Mouse (Mus musculus) limb, embryonic 15.5 days (tissue): ENCODE results near the gene Cpt1c. TPM values are rescaled to one million over a fixed set of nuclear protein-coding genes. Genes with fewer than 3 reads are reported as not detected.

Experiments used
- ATAC-seq: fragments of 200-750 bp; cut with Nextera tagmentation; 2 replicates; pipeline ENCODE4 v1.8.0; 2017; ENCODE audit warnings: low read depth, moderate TSS enrichment; ENCODE audit not compliant: insufficient number of reproducible peaks, low FRiP score, low TSS enrichment
- H3K27ac ChIP-seq: fragments of 300-500 bp; sonication (generic); 2 replicates; pipeline ENCODE4 v1.5.1; 2015; ENCODE audit warnings: moderate library complexity, mild to moderate bottlenecking, inconsistent platforms
- H3K27me3 ChIP-seq: fragments of 300-500 bp; sonication (generic); 2 replicates; pipeline ENCODE4 v1.6.1; 2015; ENCODE audit warnings: inconsistent platforms
- H3K36me3 ChIP-seq: fragments of 300-500 bp; sonication (generic); 2 replicates; pipeline ENCODE4 v1.6.1; 2015; ENCODE audit warnings: inconsistent platforms
- H3K4me1 ChIP-seq: fragments of 300-500 bp; sonication (generic); 2 replicates; pipeline ENCODE4 v1.6.1; 2015; ENCODE audit warnings: inconsistent platforms
- H3K4me2 ChIP-seq: fragments of 300-500 bp; sonication (generic); 2 replicates; pipeline ENCODE4 v1.6.1; 2015; ENCODE audit warnings: mild to moderate bottlenecking, inconsistent platforms
- H3K4me3 ChIP-seq: fragments of 300-500 bp; sonication (generic); 2 replicates; pipeline ENCODE4 v1.5.1; 2015; ENCODE audit warnings: mild to moderate bottlenecking, inconsistent platforms
- H3K9ac ChIP-seq: fragments of 300-500 bp; sonication (generic); 2 replicates; pipeline ENCODE4 v1.6.1; 2015; ENCODE audit warnings: inconsistent platforms
- H3K9me3 ChIP-seq: fragments of 300-500 bp; sonication (generic); 2 replicates; pipeline ENCODE4 v1.6.1; 2016; ENCODE audit warnings: inconsistent platforms
- WGBS: fragments of 180-500 bp; shearing (Covaris S2); methylation state at CpG from one replicate; pipeline ENCODE4 v1.1.7; 2015; 5-methylcytosine and 5-hydroxymethylcytosine counted together
- polyA plus RNA-seq: library from polyadenylated mRNA; unstranded; fragments of >200 nt; fragmentation: Nextera tagmentation; extraction: Ambion mirVana; gene quantifications from 2 replicates; pipeline ENCODE4 v1.2.1, GENCODE M21; 2015

Cpt1c gene
- polyA plus RNA-seq, 1 experiment from 2014 or later, result 28.3 TPM

DNA sequence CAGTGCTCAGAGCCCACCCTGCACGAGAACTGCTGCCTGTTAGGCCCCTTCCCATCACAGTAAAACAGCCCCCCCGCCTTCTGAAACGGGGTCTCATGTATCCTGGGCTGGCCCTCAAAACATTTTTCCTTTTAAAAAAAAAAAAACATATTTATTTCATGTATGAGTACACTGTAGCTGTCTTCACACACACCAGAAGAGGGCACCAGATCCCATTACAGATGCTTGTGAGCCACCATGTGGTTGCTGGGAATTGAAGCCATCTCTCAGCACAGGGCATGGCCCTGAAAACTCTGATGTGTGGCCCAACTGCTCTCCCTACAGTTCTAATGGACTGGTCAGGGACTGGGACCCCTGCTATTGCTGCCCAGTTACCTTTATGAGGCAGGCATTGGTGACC lies 3.6 kb upstream of the Cpt1c start:
- 87% methylated on average over 3 of the region's 3 CpGs for WGBS
- H3K4me2 ChIP-seq, result no peak overlapping the region
- H3K36me3 ChIP-seq, result peaks cover 76% of the 10 kb centered on the region

GRCm38 (mm10) chr7:44975117-44975419 lies 417 bp upstream of the Cpt1c start:
- H3K9me3 ChIP-seq, result no peaks in the 10 kb centered on the region
- peak overlapping the region; percentile 78 for H3K4me2 ChIP-seq
- WGBS, result 22% methylated on average over 6 of the region's 6 CpGs
- no peak for ATAC-seq
- H3K27me3 ChIP-seq, result no peaks in the 10 kb centered on the region
- peaks cover 48% of the 10 kb centered on the region for H3K36me3 ChIP-seq
- H3K4me3 ChIP-seq, result peak overlapping the region; percentile 56; the same call in 1 of the 2 replicates
- H3K27ac ChIP-seq, result peak overlapping the region; percentile 90
- H3K9ac ChIP-seq, result no peak overlapping the region
- H3K4me1 ChIP-seq, result peaks cover 34% of the 10 kb centered on the region

More for the DNA sequence above, 3.6 kb upstream of the Cpt1c start:
- Histone ChIP-seq H3K27ac (no peak overlapping the region), H3K9ac (no peak overlapping the region), H3K4me3 (no peak overlapping the region), H3K27me3 (no peaks in the 10 kb centered on the region), H3K4me1 (peaks cover 13% of the 10 kb centered on the region), H3K9me3 (no peaks in the 10 kb centered on the region)
- ATAC-seq, result no peak

- 36% methylated on average over 14 of the region's 14 CpGs for WGBS
- H3K27me3 ChIP-seq, result no peaks in the 10 kb centered on the region
- peak overlapping the region; percentile 35; the same call in 1 of the 2 replicates for H3K9ac ChIP-seq
- peaks cover 38% of the 10 kb centered on the region for H3K4me1 ChIP-seq
- H3K9me3 ChIP-seq, result no peaks in the 10 kb centered on the region
- H3K4me2 ChIP-seq, result peak overlapping the region; percentile 78
- H3K4me3 ChIP-seq, result peak overlapping the region; percentile 56
- ATAC-seq, result no peak
- H3K36me3 ChIP-seq, result peaks cover 33% of the 10 kb centered on the region
- peak overlapping the region; percentile 90 for H3K27ac ChIP-seq
Observed at GRCm38 (mm10) chr7:44973415-44974130, 1.1 kb downstream of the Cpt1c start.

DNA sequence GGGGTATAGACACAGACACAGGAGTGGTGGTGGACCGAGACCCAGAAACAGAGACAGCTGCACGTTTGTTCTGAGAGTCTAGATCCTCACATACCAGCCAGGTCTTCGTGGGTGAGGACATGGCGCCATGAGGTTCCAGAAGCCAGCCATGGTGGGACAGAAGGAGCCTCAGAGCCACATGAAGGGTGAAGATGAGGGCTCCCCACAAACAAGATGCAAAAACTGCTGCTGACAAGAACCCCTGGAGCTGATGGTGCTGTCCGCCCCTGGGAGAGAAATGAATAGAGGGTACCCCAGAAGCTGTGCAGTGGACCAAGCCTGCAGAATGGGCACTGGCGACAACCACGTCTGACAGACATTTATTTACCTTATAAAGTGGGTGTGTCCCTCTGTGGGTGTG lies 3.5 kb downstream of the Cpt1c start:
- H3K27me3 ChIP-seq, result no peaks in the 10 kb centered on the region
- peak overlapping the region; percentile 61 for H3K4me3 ChIP-seq
- 64% methylated on average over 7 of the region's 7 CpGs for whole genome bisulfite sequencing
- peaks cover 38% of the 10 kb centered on the region for H3K4me1 ChIP-seq
- H3K9me3 ChIP-seq, result no peaks in the 10 kb centered on the region
- H3K4me2 ChIP-seq, result peak overlapping the region; percentile 79
- 0 out of 2 replicates have a peak overlapping the region, but pooled peaks have one; percentile 27 for H3K27ac ChIP-seq
- H3K36me3 ChIP-seq, result peaks cover 22% of the 10 kb centered on the region
- no peak overlapping the region for H3K9ac ChIP-seq
- no peak for ATAC-seq

GRCm38 (mm10) chr7:44970231-44970691 lies 4.4 kb downstream of the Cpt1c start:
- peak overlapping the region; percentile 93 for H3K27ac ChIP-seq

DNA sequence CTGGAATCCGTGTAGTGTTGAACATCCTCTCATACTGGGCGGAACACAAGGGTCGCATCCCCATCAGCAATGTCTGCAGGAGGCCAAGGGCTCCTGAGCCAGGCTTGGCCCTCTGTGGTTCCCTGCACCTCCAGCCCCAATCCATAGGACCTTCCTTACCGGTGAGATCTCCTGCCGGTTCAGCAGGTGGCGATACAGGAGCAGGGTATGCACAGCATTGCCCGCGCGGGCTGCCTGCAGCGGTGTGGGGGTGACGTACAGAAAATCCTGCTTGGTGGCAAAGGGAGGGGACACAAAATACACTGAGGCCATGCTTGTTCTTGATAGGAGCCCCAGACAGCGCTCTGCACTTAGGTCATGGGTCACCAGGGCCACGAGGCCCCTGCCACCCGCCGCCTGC lies 8.0 kb downstream of the Cpt1c start:
- H3K4me3 ChIP-seq, result no peak overlapping the region
- no peaks in the 10 kb centered on the region for H3K9me3 ChIP-seq
- H3K4me2 ChIP-seq, result no peak overlapping the region
- H3K9ac ChIP-seq, result no peak overlapping the region
- H3K27me3 ChIP-seq, result no peaks in the 10 kb centered on the region
- H3K27ac ChIP-seq, result no peak overlapping the region
- WGBS, result 74% methylated on average over 15 of the region's 15 CpGs
- H3K4me1 ChIP-seq, result peaks cover 17% of the 10 kb centered on the region
- ATAC-seq, result no peak
- H3K36me3 ChIP-seq, result peaks cover 48% of the 10 kb centered on the region

More at GRCm38 (mm10) chr7:44970231-44970691, 4.4 kb downstream of the Cpt1c start:
- under 1% methylated on average over 36 of the region's 36 CpGs for WGBS
- Histone ChIP-seq H3K4me1 (peaks cover 38% of the 10 kb centered on the region), H3K9me3 (no peaks in the 10 kb centered on the region), H3K36me3 (peaks cover 22% of the 10 kb centered on the region), H3K4me3 (peak overlapping the region; percentile 61), H3K4me2 (peak overlapping the region; percentile 79), H3K27me3 (no peaks in the 10 kb centered on the region), H3K9ac (peak overlapping the region; percentile 44)
- peak; percentile 96 for ATAC-seq

- H3K27me3 ChIP-seq, result no peaks in the 10 kb centered on the region
- H3K4me3 ChIP-seq, result no peak overlapping the region
- H3K4me1 ChIP-seq, result peaks cover 11% of the 10 kb centered on the region
- 75% methylated on average over 7 of the region's 7 CpGs for WGBS
- H3K9ac ChIP-seq, result no peak overlapping the region
- H3K4me2 ChIP-seq, result no peak overlapping the region
- H3K27ac ChIP-seq, result no peak overlapping the region
- H3K9me3 ChIP-seq, result no peaks in the 10 kb centered on the region
- ATAC-seq, result no peak
- H3K36me3 ChIP-seq, result peaks cover 55% of the 10 kb centered on the region
Observed at GRCm38 (mm10) chr7:44965975-44966374, 8.7 kb downstream of the Cpt1c start.

DNA sequence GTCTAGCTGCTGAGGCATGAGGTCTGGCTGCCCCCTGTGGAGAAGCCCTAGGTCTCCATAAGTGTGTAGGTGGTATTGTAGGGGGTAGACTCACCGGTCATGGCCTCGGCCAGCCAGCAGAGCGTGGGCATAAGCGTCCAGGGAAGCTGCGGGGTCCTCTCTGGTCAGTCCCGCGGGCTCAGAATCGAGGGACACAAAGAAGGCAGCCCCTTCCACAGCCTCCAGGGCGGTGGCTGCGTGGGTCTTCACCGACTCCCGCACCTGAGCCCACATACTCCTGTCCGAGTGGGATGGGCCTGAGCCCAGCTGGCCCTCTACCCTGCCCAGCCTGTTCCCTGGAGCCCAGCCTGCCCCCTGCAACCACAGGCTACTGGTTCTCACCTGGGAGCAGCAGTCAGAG lies 9.7 kb downstream of the Cpt1c start:
- Histone ChIP-seq H3K27ac (no peak overlapping the region), H3K9me3 (no peaks in the 10 kb centered on the region), H3K4me2 (no peak overlapping the region), H3K4me3 (no peak overlapping the region), H3K36me3 (peaks cover 62% of the 10 kb centered on the region), H3K27me3 (no peaks in the 10 kb centered on the region), H3K4me1 (peaks cover 4% of the 10 kb centered on the region; the same call in 1 of the 2 replicates), H3K9ac (no peak overlapping the region)
- 91% methylated on average over 13 of the region's 13 CpGs for WGBS
- no peak for ATAC-seq

DNA sequence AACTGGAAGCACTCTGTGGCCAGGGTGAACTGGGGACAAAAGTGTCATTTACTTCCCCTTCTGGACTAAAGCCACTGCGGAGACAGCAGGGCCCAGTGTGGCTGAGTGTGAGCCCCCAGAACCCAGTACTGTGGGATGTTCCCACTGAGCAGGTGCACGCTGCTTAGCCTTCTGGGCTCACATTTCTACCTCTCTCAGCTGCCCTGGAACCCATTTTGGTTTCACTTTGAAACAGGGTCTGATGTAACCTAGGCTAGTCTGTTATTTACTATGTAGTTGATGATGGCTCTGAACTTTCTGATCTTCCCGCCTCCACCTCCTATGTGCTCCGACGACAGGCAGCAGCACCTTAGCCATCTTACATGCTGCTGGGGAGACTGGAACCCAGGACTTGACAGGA lies 11.8 kb downstream of the Cpt1c start:
- 92% methylated on average over 5 of the region's 5 CpGs for WGBS

DNA sequence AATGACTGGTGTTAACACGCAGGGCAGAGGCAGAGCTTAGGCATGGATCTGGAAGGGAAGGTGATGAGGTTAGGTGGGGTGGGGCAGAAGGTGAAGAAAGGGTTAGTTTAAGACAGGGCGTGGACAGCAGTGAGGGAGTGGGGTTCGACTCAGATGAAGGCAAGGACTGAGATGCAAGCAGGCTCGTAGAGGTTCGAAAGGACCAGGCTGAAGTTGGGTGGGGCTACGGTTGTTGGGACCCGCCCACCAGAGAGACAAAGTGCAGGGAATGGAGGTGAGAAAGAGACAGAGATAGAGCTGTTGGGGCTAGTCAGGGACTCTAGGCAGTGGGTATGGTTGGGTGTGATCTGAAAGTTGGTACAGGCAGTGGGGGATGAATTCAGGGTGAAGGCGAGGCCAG lies 12.3 kb downstream of the Cpt1c start:
- Histone ChIP-seq H3K4me1 (0 out of 2 replicates have a peak, but pooled peaks cover 3% of the 10 kb centered on the region), H3K27me3 (no peaks in the 10 kb centered on the region), H3K9me3 (no peaks in the 10 kb centered on the region), H3K9ac (no peak overlapping the region), H3K27ac (no peak overlapping the region), H3K4me3 (no peak overlapping the region), H3K36me3 (peaks cover 67% of the 10 kb centered on the region), H3K4me2 (no peak overlapping the region)
- WGBS, result 61% methylated on average over 8 of the region's 8 CpGs
- no peak for ATAC-seq

More for the DNA sequence above, 11.8 kb downstream of the Cpt1c start:
- H3K4me2 ChIP-seq, result no peak overlapping the region
- H3K36me3 ChIP-seq, result peaks cover 70% of the 10 kb centered on the region
- H3K9me3 ChIP-seq, result no peaks in the 10 kb centered on the region
- no peak overlapping the region for H3K27ac ChIP-seq
- H3K4me1 ChIP-seq, result no peaks in the 10 kb centered on the region
- no peak for ATAC-seq
- no peak overlapping the region for H3K9ac ChIP-seq
- no peaks in the 10 kb centered on the region for H3K27me3 ChIP-seq
- no peak overlapping the region for H3K4me3 ChIP-seq

GRCm38 (mm10) chr7:44960512-44960910 lies 14.1 kb downstream of the Cpt1c start:
- H3K4me2 ChIP-seq, result no peak overlapping the region
- no peaks in the 10 kb centered on the region for H3K27me3 ChIP-seq
- no peak for ATAC-seq
- no peak overlapping the region for H3K27ac ChIP-seq
- H3K9me3 ChIP-seq, result no peaks in the 10 kb centered on the region
- no peak overlapping the region for H3K9ac ChIP-seq
- H3K4me3 ChIP-seq, result no peak overlapping the region
- peaks cover 53% of the 10 kb centered on the region for H3K36me3 ChIP-seq
- WGBS, result 87% methylated on average over 13 of the region's 13 CpGs
- 0 out of 2 replicates have a peak, but pooled peaks cover 3% of the 10 kb centered on the region for H3K4me1 ChIP-seq

DNA sequence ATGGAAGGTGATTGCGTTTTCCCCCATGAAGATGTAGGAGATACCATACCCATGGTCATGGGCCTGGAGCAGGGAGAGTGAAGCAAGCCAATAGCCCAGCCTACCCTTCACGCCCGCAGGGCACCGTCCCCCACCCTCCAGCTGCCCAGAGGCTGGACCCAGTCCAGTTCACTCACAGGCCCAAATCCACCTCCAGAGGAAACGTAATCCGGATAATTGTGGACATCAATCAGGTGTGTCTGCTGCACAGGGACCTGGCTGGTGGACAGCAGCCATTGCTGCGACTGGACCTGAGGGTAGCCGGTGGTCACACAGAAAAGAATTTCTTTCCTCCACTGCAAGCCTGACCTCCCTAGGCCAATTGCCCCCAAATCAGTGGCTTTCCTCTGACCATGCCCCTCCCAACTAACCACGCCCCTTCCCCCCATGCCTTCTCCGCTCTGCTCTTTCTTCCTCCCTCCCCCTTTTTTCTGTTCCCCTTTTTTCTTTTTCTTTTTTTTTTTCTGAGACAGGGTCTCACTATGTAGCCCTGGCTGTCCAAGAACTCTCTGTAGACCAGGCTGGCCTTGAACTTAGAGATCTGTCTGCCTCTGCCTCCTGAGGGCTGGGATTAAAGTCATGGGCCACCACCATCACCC lies 14.7 kb downstream of the Cpt1c start:
- no peak overlapping the region for H3K4me2 ChIP-seq
- H3K9ac ChIP-seq, result no peak overlapping the region
- no peaks in the 10 kb centered on the region for H3K27me3 ChIP-seq
- no peak overlapping the region for H3K4me3 ChIP-seq
- ATAC-seq, result no peak
- 83% methylated on average over 10 of the region's 10 CpGs for WGBS
- peaks cover 47% of the 10 kb centered on the region for H3K36me3 ChIP-seq
- no peak overlapping the region for H3K27ac ChIP-seq
- H3K4me1 ChIP-seq, result 0 out of 2 replicates have a peak, but pooled peaks cover 3% of the 10 kb centered on the region
- H3K9me3 ChIP-seq, result no peaks in the 10 kb centered on the region
